Mouse (Mus musculus) testis, postnatal 10 days (tissue): ENCODE measurements around the gene Gpr62.

ENCODE experiments used
- DNase-seq: peaks from one replicate; pipeline ENCODE4 v3.0.0; 2021; ENCODE audit warnings: low spot score

Gpr62 gene

DNA sequence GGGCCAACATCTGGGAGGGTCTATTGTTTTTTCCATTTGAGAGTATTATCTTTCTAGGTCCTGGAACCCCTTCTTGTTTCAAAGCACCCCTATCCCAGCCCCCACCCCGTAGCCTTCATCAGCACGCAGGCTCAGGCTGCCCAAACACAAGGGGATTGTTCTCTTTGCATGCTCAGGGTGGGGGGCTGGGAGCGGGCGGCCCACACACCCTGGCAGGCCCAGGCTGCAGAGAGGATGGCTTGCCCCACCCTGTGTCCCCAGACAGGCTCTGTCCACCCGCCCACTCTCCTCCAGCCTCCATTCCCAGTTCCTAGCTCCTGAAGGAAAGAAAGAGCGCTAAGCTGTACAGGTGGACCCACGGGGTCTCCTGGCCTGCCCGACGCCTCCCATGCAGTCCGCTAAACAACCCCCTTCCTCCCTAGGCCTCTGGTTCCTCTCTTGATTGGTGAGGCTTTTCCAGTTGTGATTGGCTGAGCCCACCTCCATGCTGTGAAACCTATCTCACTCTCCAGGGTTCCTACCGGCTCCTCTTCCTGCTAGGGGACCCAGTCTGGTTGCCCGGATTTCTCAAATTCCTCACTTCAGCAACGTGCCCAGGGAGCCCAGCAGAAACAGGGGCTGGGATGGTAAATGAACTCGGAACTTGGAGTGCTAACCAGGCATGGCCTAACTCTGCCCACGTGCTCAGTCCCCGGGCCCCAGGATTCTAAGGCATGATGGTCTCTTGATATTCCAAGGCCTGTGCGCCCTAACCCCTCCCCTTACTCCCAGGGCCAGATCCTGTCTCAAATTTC is 10.7 kb downstream of the Gpr62 start:
- DNase-seq: no peak

DNA sequence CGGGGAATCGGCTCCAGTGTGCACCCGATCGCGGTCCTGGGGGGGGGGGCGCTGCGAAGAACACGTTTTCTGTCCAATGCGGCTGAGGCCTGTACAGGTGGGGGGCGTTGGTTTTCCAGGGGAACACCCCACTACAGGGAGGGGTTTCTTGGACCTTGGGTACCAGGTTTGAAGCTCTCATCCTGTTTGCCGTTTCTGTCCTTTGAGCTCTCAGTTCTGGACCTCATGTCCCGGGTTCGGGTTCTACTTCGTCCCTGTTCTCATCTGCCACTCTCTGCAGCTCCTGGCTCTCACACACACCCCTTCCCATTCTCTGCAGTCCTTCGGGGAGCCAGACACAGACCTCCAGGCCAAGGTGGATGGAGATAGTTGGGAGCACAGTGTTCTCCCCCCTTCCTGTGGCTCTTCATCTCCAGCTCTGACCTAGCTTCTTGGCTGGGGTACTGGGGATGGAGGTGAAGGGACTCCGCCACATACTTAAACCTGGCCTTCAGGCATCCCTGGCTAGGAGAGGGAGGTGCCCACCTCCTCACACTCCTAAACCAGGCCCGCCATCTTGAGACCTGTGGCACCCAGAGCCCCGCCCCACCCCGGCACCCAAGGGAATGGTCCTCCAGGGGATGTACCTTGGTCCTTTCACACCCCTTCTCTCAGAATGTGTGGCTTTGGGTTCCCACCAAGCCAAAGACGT is 11.5 kb downstream of the Gpr62 start:
- no peak for DNase-seq

- peak; percentile 72 for DNase-seq
Measured at GRCm38 (mm10) chr9:106453271-106454070, 12.3 kb downstream of the Gpr62 start, which contains the start of gene Pcbp4. Gene Pcbp4, plus strand, starts transcription at chr9:106453291.

GRCm38 (mm10) chr9:106452821-106453220 is 12.9 kb downstream of the Gpr62 start:
- peak; percentile 78 for DNase-seq

- DNase-seq: no peak
Measured at GRCm38 (mm10) chr9:106452351-106452750, 13.4 kb downstream of the Gpr62 start.

- DNase-seq: no peak
Measured at GRCm38 (mm10) chr9:106451899-106452298, 13.8 kb downstream of the Gpr62 start.

DNA sequence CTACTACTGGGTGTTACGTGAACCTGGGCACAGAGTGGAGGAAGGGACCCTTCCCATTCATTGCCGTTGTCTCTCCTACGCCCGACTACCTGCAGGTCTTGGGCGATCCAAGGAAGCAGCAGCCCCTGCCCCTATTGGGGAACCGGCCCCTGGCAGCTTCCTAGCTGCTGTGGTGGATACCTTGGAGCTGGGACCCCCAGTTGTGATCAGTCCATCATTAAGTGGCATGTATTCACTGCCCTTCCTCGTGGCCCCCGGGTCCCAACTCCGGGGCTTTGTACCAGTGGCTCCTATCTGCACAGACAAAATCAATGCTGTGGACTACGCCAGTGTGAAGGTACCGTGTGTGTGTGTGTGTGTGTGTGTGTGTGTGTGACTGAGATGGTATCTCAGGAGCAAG is 14.4 kb downstream of the Gpr62 start:
- no peak for DNase-seq

DNA sequence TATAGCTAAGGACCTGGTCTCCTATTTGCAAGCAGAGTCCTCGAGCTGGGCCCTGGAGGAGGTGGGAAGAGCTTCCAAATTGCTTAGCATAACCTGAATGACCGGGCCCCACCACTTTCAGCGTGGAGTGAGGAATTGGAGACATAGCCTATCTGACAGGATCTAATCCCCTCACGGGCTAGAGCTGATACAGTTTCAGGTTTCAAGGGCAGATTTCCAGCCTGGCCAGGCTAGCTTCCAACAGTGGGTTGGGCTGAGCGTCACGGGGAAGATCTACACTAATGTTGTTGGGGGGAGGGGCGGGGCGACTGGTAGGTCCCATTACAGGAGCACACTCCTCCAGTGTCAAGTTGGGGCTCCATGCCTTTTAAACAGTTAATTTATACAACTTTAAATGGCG is 15.1 kb downstream of the Gpr62 start:
- DNase-seq: peak; percentile 69

DNA sequence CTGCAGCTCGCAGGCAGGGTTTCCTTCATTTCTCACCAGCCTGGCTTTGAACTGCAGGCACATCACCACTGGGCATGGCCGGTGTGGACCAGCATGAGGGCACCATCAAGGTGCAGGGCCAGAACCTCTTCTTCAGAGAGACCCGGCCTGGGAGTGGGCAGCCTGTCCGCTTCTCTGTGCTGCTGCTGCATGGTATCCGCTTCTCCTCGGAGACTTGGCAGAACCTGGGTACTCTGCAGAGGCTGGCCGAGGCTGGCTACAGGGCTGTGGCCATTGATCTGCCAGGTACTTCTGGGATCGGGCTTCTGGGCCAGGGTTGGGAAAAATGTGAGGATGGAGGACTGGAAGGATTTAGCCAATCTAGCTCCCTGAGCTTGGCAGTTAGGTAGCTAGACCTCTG is 15.8 kb downstream of the Gpr62 start:
- no peak for DNase-seq

GRCm38 (mm10) chr9:106448498-106449031 is 17.2 kb downstream of the Gpr62 start:
- DNase-seq: peak; percentile 76

DNA sequence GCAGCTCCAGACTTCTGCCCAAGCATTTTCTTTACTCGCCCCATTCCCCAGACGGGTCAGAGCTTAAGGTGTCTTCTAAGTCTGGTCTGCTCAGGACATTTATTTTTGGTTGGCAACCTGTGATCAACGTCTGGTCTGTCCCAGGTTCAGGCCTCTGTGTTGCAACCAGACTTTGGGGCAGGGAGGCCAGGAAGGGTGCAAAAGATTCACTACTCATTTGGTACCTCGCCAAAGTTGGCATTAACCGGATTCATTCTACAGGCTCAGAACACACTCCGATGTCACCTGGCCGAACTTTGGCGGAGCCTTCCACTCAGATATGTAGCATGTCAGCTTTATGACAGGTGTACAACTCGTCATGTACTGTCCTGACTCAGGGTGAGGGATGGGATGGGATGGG is 17.8 kb downstream of the Gpr62 start:
- DNase-seq: no peak

DNA sequence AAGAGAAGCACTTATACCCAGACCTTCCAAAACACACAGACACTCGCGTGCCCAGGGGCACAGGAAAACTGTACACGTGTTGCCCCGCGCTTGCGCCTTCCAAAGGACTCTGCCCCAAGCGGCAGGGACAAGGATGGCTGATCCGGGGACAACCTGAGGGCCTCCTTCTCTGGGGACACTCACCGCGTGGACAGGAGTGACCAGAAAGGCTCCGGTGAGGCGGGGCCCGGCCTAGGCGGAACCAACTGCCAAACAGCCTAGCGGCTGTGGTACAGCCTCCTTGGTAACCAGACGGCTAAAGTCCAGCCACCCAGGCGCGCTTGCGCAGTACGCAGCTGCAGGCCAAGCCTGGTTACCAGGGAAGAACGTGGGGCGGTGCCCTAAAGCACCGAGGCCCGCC is 18.4 kb downstream of the Gpr62 start, which contains the start of the genes Abhd14b and Abhd14a:
Abhd14b (plus strand) TSS at position 112 of the 400 bp plus-strand sequence.
Abhd14a (minus strand) TSS at position 331 of the 400 bp plus-strand sequence.
- DNase-seq: peak; percentile 92

DNA sequence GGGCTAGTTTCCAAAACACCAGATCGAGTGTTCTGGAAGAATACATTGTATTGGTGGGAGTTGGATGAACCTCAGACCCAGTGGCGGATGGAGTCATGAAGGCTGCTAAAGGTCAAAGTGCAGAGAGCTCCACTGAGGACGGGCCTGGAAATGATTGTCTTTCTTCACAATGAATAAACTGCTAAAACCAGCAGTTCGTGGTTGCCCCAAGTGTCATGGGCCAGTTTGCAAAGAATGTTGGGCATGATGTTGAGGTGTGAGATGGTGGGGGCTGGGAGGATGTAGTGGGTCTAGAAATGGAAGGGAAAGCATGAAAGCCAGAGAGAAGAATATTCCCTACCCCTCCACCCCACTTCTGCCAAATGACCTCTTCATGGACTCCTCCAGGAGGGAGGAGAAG is 20.9 kb downstream of the Gpr62 start:
- no peak for DNase-seq

DNA sequence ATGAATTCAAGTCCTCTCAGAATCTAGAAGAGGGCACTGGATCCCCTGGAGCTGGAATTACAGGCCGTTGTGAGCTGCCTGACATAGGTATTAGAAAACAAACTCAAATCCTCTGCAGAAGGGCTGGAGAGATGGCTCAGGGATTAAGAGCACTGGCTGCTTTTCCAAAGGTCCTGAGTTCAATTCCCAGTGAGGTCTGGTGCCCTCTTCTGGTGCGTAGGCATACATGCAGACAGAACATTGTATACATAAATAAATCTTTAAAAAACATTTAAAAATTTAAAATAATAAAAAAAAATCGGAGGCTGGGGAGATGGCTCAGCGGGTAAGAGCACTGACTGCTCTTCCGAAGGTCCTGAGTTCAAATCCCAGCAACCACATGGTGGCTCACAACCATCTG is 23.1 kb downstream of the Gpr62 start:
- DNase-seq: no peak

DNA sequence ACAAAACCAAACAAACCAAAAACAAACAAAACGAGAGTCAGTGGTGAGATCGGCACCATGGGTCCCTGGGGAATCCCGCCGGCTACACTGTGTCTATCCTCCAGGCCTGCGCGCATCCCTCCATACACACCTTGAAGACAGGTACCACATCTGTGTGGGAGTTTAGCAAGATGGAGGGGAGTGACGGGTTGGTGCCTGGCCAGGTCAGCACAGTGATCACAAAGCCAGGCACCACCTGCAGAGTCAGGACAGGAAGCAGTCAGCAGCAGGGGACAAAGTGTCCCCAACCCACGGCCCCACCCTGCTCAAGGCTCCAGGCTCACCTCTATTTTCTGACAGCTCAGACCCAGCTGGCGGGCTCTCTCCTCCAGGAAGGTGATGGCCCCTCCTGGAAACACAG is 29.2 kb downstream of the Gpr62 start:
- DNase-seq: no peak

DNA sequence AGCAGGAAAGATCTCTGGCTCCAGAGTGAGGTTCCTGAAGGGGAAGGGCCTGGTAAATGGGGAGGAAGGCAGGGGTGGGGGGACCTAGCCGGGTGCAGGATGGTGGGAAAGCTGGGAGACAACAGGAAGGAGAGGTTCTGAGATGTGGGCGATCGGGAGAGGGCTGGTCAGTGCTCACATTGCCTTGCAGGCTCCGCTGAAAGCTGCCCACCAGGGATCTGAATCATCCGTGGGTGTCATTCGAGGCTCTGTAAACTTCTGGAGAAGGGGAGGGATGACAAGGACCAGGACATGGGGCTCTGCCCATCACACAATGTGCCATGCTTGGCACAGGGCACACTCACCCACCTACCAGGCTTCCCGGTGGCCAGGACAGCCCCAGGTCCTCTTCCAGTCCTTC is 32.3 kb downstream of the Gpr62 start:
- DNase-seq: no peak

DNA sequence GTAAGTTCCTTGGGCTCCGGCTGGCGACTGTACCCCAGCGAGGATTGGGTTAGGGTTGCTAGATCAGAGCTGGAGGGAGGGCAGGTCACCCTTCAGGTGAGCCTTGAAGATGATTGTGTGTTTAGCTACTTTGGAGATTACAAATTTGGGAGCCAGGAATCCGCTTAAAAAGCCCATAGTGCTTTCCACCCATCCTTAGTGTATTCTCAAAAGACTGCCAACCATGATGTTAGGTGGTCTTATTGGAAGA is 35.8 kb downstream of the Gpr62 start:
- no peak for DNase-seq

- DNase-seq: peak; percentile 97
Measured at GRCm38 (mm10) chr9:106429221-106430014, 36.3 kb downstream of the Gpr62 start, which contains the start of gene Rpl29. Gene Rpl29, plus strand, starts transcription at chr9:106429454.

- DNase-seq: no peak
Measured at GRCm38 (mm10) chr9:106428719-106429220, 37.0 kb downstream of the Gpr62 start.

DNA sequence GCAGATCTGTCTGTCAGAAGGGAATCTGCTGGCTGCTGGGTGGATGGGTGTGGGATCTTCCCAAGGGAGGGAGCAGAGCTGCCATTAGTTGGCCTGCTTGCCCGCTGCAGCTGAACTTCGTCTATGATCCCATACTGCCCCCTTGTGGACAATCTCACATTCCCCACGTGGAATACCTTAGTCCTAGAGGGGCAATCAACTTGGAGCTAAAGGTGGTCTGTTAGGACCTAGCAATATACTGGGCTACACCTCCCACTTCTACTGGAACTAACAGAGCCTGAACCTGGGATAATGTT is 43.9 kb downstream of the Gpr62 start:
- peak; percentile 86 for DNase-seq

DNA sequence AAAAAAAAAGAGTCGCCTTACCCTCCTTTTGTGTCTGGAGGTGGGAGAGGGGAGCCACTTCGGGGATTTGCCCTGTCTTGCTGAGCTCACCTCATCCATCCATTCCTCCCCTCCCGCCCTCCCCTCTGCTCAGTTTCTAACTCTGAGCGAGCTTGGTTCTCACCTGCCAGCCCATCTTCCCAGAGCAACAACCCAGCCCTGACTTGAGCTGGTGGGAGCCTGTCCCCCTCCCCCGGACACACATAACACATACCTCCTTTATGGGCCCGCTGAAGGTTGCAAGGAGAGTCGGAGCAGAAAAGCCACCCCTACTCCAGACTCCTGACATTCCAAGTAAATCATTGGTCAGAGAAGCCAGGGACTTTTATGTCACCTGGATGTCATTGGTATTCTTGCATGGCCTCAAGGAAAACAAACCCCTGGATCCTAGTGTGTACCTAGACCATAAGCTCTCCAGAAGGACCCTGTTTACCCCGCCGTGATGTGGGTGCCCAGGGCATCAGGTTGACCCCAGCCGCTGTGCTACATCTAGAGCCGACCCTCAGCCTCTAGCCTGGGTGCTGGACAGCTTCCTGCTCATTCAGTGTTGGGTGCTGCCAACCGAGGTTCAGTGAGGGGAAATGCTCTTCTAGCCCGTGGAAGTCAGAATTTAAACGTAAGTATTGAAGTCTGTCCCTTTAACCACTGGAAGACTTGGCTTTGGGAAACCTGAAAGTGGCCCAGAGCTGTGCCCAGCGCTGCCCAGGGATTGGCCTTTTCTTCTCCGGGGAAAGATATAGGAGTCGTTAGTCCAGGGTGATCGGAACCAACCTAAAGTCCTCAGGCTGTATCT is 44.5 kb downstream of the Gpr62 start:
- DNase-seq: no peak
